Mouse (Mus musculus): ENCODE data around the gene Disc1.

DNA sequence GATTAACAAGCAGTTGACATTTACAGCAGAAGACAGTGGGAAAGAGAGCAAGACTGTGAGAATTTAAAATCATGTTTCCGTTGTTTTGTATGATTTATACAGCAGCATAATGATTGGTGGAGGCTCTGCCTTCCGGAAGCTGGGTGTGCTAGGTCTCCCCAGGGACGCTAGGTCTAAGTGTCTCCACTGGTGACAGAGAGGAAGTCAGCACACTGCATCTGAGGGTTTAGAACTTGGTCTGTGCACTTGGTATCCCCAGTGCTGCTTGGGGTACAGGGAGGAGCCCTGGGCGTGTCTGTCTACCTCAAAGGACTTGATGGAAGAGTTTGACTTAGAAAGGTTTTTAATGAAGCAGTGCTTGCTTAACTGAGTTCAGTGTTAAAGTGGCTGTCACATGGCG lies 25.2 kb upstream of the Disc1 start:
- no peak for TF ChIP-seq GATA1 (IDR thresholded peaks at IDR 0.05; ENCODE audit: low read length)
- no peak for TF ChIP-seq TAL1 (IDR thresholded peaks at IDR 0.05; ENCODE audit: low read length)

Data from erythroblast, embryonic 14.5 days (primary cell).